Mouse (Mus musculus) layer of hippocampus, postnatal 25 days (tissue): ENCODE data around the gene Lrrc8e. TPM values are rescaled to one million over a fixed set of nuclear protein-coding genes. Genes with fewer than 3 reads are reported as not detected.

ENCODE experiments used
- DNase-seq, 2 experiments: peaks; one replicate each; pipeline ENCODE4 v3.0.0; 2022; ENCODE audit warnings: mixed read lengths in 2 of 2, low spot score in 1 of 2; ENCODE audit errors: extremely low spot score in 1 of 2
- total RNA-seq, 2 experiments: library from RNA; stranded (reverse); gene quantifications; 2 replicates each; pipeline ENCODE4 v1.2.3; 2021

Lrrc8e gene
- total RNA-seq, 2 experiments from 2014 or later = not detected

- DNase-seq = peak; percentile 49 to 56
Observed at GRCm38 (mm10) chr8:4216791-4217621, 9.6 kb upstream of the Lrrc8e start, which contains the start of gene Prr36. Prr36 (minus strand) TSS chr8:4217459.

- no peak for DNase-seq
Observed at GRCm38 (mm10) chr8:4219617-4220016, 7.0 kb upstream of the Lrrc8e start.

GRCm38 (mm10) chr8:4222059-4222458, 4.6 kb upstream of the Lrrc8e start:
- no peak for DNase-seq

- DNase-seq = no peak
Observed at GRCm38 (mm10) chr8:4226323-4226722, 304 bp upstream of the Lrrc8e start.

GRCm38 (mm10) chr8:4227919-4228318, 1.3 kb downstream of the Lrrc8e start:
- no peak for DNase-seq

- DNase-seq = no peak
Observed at GRCm38 (mm10) chr8:4229784-4230183, 3.2 kb downstream of the Lrrc8e start.

- DNase-seq = no peak
Observed at GRCm38 (mm10) chr8:4230612-4231351, 4.2 kb downstream of the Lrrc8e start.

- no peak for DNase-seq
Observed at GRCm38 (mm10) chr8:4237814-4238433, 11.3 kb downstream of the Lrrc8e start.

- DNase-seq = peak; percentile 99
Observed at GRCm38 (mm10) chr8:4238434-4239192, 12.0 kb downstream of the Lrrc8e start, which contains the start of the genes Map2k7 and Gm49320. Map2k7 (plus strand) TSS chr8:4238740. Gm49320 (plus strand) TSS chr8:4238865.

GRCm38 (mm10) chr8:4239193-4239890, 12.7 kb downstream of the Lrrc8e start:
- no peak for DNase-seq

GRCm38 (mm10) chr8:4245061-4245460, 18.4 kb downstream of the Lrrc8e start:
- DNase-seq = no peak

- DNase-seq = no peak
Observed at GRCm38 (mm10) chr8:4245737-4246136, 19.1 kb downstream of the Lrrc8e start.

GRCm38 (mm10) chr8:4247241-4247640, 20.6 kb downstream of the Lrrc8e start:
- DNase-seq = no peak

- DNase-seq = no peak
Observed at GRCm38 (mm10) chr8:4247951-4248540, 21.4 kb downstream of the Lrrc8e start, which contains the start of gene Tgfbr3l. Tgfbr3l (plus strand) TSS chr8:4248214.

- no peak for DNase-seq
Observed at GRCm38 (mm10) chr8:4249213-4249612, 22.6 kb downstream of the Lrrc8e start.

GRCm38 (mm10) chr8:4250306-4250970, 23.8 kb downstream of the Lrrc8e start:
- DNase-seq = peak; percentile 85 to 95

GRCm38 (mm10) chr8:4252116-4252760, 25.6 kb downstream of the Lrrc8e start:
- no peak for DNase-seq
